Mouse (Mus musculus): ENCODE results near the gene Cep104.

The Cep104 gene

DNA sequence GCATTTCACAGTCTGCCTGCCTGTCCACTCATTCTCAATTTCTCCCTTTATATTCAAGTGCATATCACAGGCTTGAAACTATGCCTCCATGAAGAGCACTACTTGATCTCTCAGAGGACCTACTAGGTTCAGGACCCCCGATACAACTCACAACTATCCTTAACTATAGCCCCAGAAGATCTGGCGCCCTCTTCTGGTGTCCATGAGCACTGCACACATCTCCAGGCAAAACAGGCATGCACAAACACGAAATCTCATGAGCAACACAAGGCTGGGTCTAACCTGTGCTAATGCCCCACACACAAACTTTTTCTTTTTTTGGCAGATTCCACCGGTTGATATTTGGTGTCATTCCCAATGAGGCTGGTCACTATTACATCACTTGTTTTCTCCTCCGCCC lies 70.8 kb downstream of the Cep104 start:
- no peak for DNase-seq (ENCODE audit: low spot score in 2 of 2)

DNA sequence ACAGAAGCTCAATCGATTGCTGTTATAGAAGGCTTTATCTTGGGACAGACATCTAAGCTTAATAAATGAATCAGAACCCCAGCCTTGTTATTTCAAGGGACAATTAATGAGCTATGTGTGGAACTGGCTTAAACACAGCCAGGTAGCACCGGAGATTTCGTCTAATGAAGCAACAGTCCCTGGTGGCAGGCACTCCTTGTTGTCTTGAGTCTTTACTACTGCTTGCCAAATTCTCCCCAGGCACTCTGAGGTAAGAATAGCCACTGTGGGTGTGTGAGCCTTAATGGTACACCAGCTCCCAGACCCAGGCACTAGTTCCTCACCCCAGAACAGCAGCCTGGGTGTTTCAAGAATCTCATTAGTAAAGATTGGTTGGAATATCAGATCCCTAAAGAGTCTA lies 76.4 kb downstream of the Cep104 start:
- DNase-seq (ENCODE audit: low spot score in 2 of 2): peak; percentile 20 to 27

DNA sequence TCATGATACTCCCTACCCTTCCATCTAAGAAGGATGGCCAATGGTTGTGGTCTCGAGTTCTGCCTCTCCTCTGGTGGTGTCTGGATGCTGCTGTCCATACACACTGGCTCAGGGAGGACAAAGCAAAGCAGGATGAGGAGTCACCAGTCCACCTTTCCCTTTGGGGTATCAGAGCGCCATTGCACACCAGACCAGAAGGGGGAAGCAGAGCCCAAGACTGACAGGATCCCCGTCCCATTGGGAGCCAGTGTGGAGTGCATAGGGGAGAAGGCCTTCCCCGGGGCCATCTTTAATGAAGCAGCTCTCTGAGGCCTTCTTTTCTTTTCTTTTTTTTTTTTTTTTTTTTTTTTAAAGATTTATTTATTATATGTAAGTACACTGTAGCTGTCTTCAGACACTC lies 78.1 kb downstream of the Cep104 start:
- no peak for DNase-seq (ENCODE audit: low spot score in 2 of 2)

DNA sequence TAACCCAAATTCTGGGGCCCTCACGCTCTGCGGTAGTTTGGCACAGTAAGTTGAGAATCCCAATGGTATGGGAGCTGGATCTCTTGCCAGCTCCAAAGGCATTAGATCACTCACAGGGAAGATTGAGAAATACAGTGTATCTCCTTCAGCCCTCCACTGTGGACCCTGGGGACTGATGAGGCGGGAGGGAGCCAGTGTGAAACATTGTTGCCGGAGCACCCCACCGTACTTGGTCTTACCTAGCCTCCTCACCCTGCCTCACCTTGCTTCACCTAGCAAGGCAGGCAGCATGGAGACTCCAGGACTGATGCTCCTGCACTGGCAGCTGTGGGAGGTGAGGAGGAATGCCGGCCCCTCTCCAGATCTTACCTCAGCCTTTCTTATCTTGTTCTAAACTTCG lies 80.5 kb downstream of the Cep104 start:
- no peak for DNase-seq (ENCODE audit: low spot score in 2 of 2)

DNA sequence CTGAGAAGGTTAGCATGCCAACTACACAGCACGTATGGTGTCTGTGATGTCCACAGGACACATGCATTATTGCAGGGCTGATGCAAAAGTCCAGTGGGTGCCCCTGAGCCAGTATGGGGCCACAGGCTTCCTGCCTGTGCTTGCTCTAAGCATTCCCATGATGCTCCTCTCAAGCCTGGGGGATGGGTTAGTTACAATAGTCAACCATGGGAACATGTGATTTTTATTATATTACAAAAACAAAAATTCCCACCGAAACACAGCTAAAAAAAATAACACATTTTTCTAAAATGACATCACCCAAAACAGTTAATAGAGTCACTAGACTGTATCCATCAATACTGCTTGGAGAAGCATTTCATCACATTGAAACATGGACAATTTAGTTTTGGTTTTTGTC lies 81.1 kb downstream of the Cep104 start:
- DNase-seq (ENCODE audit: low spot score in 2 of 2): no peak

DNA sequence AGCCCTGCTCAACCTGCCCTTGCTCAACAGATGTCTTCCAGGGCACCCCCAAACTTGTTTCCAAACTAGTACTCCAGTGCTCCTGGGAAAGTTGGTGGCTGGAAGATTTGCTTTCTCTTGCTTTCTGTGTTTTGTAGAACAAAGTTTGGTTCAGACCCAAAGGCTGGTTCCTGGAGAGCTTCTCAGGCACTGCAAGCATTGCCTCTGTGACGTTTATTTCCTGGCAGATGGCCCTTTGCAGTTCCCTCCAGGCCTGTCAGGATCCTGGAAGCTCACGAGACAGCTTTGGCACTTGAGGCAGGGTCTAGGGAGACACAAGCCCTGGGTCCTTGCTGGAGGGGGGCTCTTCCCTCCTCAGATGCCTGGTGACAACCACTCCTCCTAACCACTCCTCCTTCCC lies 81.7 kb downstream of the Cep104 start:
- DNase-seq (ENCODE audit: low spot score in 2 of 2): no peak

DNA sequence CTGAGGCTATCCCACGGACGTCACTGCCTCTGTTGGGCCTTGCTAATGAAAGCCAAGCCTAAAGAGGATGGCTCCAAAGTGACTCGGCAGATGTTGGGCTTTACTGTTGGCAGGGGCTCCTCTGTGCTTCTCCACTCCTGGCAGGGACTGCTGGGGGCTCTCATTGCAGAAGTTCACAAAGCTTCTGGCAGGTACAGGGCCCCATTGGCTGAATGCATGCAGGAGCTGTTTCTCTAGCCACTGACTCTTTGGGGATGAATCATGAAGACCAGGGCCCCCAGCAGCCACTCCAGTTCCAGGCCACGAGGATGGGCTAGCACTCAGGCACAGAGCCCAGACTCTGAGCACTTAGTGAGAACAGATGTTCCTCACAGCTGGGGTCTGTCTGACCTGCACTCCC lies 82.7 kb downstream of the Cep104 start:
- no peak for DNase-seq (ENCODE audit: low spot score in 2 of 2)

Data from right cerebral cortex, adult 2 months (tissue).